Mouse (Mus musculus): Measurements from ENCODE around the gene Ntf5.
"Not testable (repeated sequence)": the region's sequence is repeated elsewhere in the genome, so short reads cannot be mapped to it uniquely, and the experiment has no call there.

The Ntf5 gene

GRCm38 (mm10) chr7:45413113-45413863 is at the start of gene Ntf5:
TSS of gene Ntf5 (plus strand) at chr7:45413695.
- peak; percentile 70 for DNase-seq (ENCODE audit: low spot score)

- DNase-seq (ENCODE audit: low spot score), result no peak
Measured at GRCm38 (mm10) chr7:45363983-45364382, 49.5 kb upstream of the Ntf5 start.

- DNase-seq (ENCODE audit: low spot score), result peak; percentile 54
Measured at GRCm38 (mm10) chr7:45365742-45366651, 47.5 kb upstream of the Ntf5 start.

- no peak for DNase-seq (ENCODE audit: low spot score)
Measured at GRCm38 (mm10) chr7:45366652-45367019, 46.9 kb upstream of the Ntf5 start, which contains the start of gene Ppfia3. TSS of gene Ppfia3 (minus strand) at chr7:45367019.

GRCm38 (mm10) chr7:45367020-45367880 is 46.2 kb upstream of the Ntf5 start:
- DNase-seq (ENCODE audit: low spot score), result peak; percentile 96

GRCm38 (mm10) chr7:45368178-45368577 is 45.3 kb upstream of the Ntf5 start:
- no peak for DNase-seq (ENCODE audit: low spot score)

- no peak for DNase-seq (ENCODE audit: low spot score)
Measured at GRCm38 (mm10) chr7:45369022-45369745, 44.3 kb upstream of the Ntf5 start.

- DNase-seq (ENCODE audit: low spot score), result no peak
Measured at GRCm38 (mm10) chr7:45369836-45370474, 43.5 kb upstream of the Ntf5 start.

- DNase-seq (ENCODE audit: low spot score), result no peak
Measured at GRCm38 (mm10) chr7:45370475-45371311, 42.8 kb upstream of the Ntf5 start, which contains the start of gene Lin7b. TSS of gene Lin7b (minus strand) at chr7:45370583.

- no peak for DNase-seq (ENCODE audit: low spot score)
Measured at GRCm38 (mm10) chr7:45372371-45372770, 41.1 kb upstream of the Ntf5 start.

GRCm38 (mm10) chr7:45374620-45375019 is 38.9 kb upstream of the Ntf5 start:
- DNase-seq (ENCODE audit: low spot score), result no peak

GRCm38 (mm10) chr7:45376057-45376456 is 37.4 kb upstream of the Ntf5 start:
- DNase-seq (ENCODE audit: low spot score), result no peak

- no peak for DNase-seq (ENCODE audit: low spot score)
Measured at GRCm38 (mm10) chr7:45386077-45386476, 27.4 kb upstream of the Ntf5 start.

GRCm38 (mm10) chr7:45395129-45395541 is 18.4 kb upstream of the Ntf5 start:
- peak; percentile 83 for DNase-seq (ENCODE audit: low spot score)

- peak; percentile 100 for DNase-seq (ENCODE audit: low spot score)
Measured at GRCm38 (mm10) chr7:45395578-45396336, 17.7 kb upstream of the Ntf5 start, which contains the start of gene Snrnp70. TSS of gene Snrnp70 (minus strand) at chr7:45395742.

- DNase-seq (ENCODE audit: low spot score), result not testable (repeated sequence)
Measured at GRCm38 (mm10) chr7:45396337-45396775, 17.1 kb upstream of the Ntf5 start.

- DNase-seq (ENCODE audit: low spot score), result peak; percentile 32
Measured at GRCm38 (mm10) chr7:45396787-45397186, 16.7 kb upstream of the Ntf5 start.

- DNase-seq (ENCODE audit: low spot score), result no peak
Measured at GRCm38 (mm10) chr7:45401521-45402085, 11.9 kb upstream of the Ntf5 start.
